Mouse (Mus musculus): ENCODE results near the gene Lrrc46. TPM values are rescaled to one million over a fixed set of nuclear protein-coding genes. Genes with fewer than 3 reads are reported as not detected.

Lrrc46 gene
- polyA plus RNA-seq (2015; fragmentation: Nextera tagmentation; extraction: Ambion mirVana): 0.72 and 1.5 TPM in 2 replicates

- WGBS: under 1% methylated on average over 48 of the region's 48 CpGs
Observed at GRCm38 (mm10) chr11:97041022-97041899, at the start of gene Lrrc46, which contains the start of gene Mrpl10. TSS of gene Lrrc46 (minus strand) at chr11:97041407. TSS of gene Mrpl10 (plus strand) at chr11:97041560.

GRCm38 (mm10) chr11:97086365-97086764 is 45.2 kb upstream of the Lrrc46 start:
- no peak for ATAC-seq (ENCODE audit: insufficient number of reproducible peaks, insufficient read depth, low FRiP score, low TSS enrichment, low read depth)
- Histone ChIP-seq H3K9ac (no peak overlapping the region), H3K9me3 (0 out of 2 replicates have a peak, but pooled peaks cover 4% of the 10 kb centered on the region), H3K36me3 (no peaks in the 10 kb centered on the region), H3K27me3 (peaks cover 13% of the 10 kb centered on the region), H3K4me1 (peaks cover 14% of the 10 kb centered on the region), H3K4me3 (no peak overlapping the region), H3K4me2 (no peak overlapping the region), H3K27ac (no peak overlapping the region)
- 73% methylated on average over 6 of the region's 6 CpGs for WGBS

More at GRCm38 (mm10) chr11:97041022-97041899, at the start of gene Lrrc46, which contains the start of gene Mrpl10:
- H3K9ac ChIP-seq: peak within 1 kb of the TSS; percentile 94
- H3K4me1 ChIP-seq: peaks cover 9% of the 10 kb centered on the region
- peaks cover 31% of the 10 kb centered on the region for H3K36me3 ChIP-seq
- no peaks in the 10 kb centered on the region for H3K27me3 ChIP-seq
- H3K9me3 ChIP-seq: no peaks in the 10 kb centered on the region
- ATAC-seq (ENCODE audit: insufficient number of reproducible peaks, insufficient read depth, low FRiP score, low TSS enrichment, low read depth): peak; percentile 73; the same call in 1 of the 2 replicates
- H3K27ac ChIP-seq: peak within 1 kb of the TSS; percentile 60
- H3K4me2 ChIP-seq: peak within 1 kb of the TSS; percentile 70
- H3K4me3 ChIP-seq: peak within 1 kb of the TSS; percentile 82

- Histone ChIP-seq H3K9ac (no peak overlapping the region), H3K4me1 (peaks cover 14% of the 10 kb centered on the region), H3K36me3 (no peaks in the 10 kb centered on the region), H3K4me3 (no peak overlapping the region), H3K27ac (no peak overlapping the region), H3K9me3 (0 out of 2 replicates have a peak, but pooled peaks cover 4% of the 10 kb centered on the region), H3K4me2 (no peak overlapping the region), H3K27me3 (peaks cover 7% of the 10 kb centered on the region; the same call in 1 of the 2 replicates)
- 85% methylated on average over 15 of the region's 15 CpGs for whole genome bisulfite sequencing
- ATAC-seq (ENCODE audit: insufficient number of reproducible peaks, insufficient read depth, low FRiP score, low TSS enrichment, low read depth): no peak
Observed at GRCm38 (mm10) chr11:97084821-97085505, 43.8 kb upstream of the Lrrc46 start.

DNA sequence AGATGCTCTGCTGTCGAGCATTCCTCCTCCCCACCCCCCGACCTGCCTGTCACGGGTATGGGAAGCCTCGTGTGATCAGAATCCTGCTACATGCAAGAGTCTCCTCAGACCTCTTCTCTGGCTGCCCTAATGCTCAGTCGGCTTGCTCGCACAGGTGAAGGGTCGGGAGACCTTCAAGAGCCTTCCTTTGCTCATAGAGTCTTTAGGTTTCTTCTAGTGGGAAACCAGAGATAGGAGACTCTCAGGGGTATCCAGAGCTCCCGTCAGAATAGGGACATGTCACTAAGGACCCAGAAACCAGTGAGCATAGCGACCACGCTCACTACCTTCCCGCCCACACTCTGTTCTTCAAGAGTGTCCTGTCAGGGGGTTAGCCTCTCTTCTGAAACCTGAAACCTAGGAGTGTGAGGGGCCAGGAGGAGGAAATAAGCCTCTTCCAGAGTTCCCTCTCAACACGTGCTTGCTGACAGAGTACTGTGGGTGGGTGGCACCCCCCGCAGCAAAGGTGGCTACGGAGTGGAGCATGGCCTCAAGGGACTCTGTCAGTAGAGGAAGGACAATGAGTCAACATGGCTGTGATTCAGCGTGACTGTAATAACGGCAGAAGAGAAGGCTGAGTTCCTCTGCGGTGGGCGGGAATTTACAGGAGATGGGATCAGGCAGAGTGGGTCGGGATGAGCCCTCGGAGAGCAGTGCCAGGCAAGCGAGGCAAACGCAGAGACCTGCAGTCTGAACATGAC is 42.4 kb upstream of the Lrrc46 start:
- Histone ChIP-seq H3K4me2 (peak overlapping the region; percentile 39), H3K4me1 (peaks cover 14% of the 10 kb centered on the region), H3K27ac (no peak overlapping the region), H3K9me3 (0 out of 2 replicates have a peak, but pooled peaks cover 1% of the 10 kb centered on the region), H3K36me3 (no peaks in the 10 kb centered on the region), H3K9ac (no peak overlapping the region), H3K4me3 (peak overlapping the region; percentile 4; the same call in 1 of the 2 replicates), H3K27me3 (peaks cover 7% of the 10 kb centered on the region; the same call in 1 of the 2 replicates)
- no peak for ATAC-seq (ENCODE audit: insufficient number of reproducible peaks, insufficient read depth, low FRiP score, low TSS enrichment, low read depth)
- WGBS: 22% methylated on average over 22 of the region's 22 CpGs

DNA sequence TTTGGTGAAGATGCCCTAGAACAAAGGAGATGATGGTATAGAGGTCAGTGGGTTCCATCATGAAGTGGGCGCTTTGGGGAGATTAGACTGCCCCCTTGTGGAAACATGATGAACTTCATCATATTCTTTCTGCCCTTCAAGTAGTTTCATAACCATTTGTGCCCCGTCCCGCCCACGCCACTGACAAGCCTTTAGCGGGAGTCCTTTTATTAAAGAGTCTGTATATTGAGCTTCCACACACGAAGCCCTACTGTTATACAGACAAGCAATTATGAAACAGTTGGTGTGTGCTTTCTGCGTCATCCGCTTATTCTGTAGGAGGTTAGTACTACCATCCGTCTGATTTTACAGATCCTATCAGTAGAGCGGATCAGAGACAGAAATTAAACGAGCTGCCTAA is 41.8 kb upstream of the Lrrc46 start:
- H3K9me3 ChIP-seq: no peaks in the 10 kb centered on the region
- H3K4me3 ChIP-seq: no peak overlapping the region
- H3K9ac ChIP-seq: no peak overlapping the region
- H3K4me1 ChIP-seq: peaks cover 14% of the 10 kb centered on the region
- no peaks in the 10 kb centered on the region for H3K36me3 ChIP-seq
- H3K27ac ChIP-seq: no peak overlapping the region
- H3K4me2 ChIP-seq: peak overlapping the region; percentile 39; the same call in 1 of the 2 replicates
- ATAC-seq (ENCODE audit: insufficient number of reproducible peaks, insufficient read depth, low FRiP score, low TSS enrichment, low read depth): no peak
- H3K27me3 ChIP-seq: peaks cover 7% of the 10 kb centered on the region; the same call in 1 of the 2 replicates
- 35% methylated on average over 11 of the region's 11 CpGs for WGBS

- no peaks in the 10 kb centered on the region for H3K9me3 ChIP-seq
- H3K9ac ChIP-seq: no peak overlapping the region
- no peak overlapping the region for H3K4me2 ChIP-seq
- no peak for ATAC-seq (ENCODE audit: insufficient number of reproducible peaks, insufficient read depth, low FRiP score, low TSS enrichment, low read depth)
- H3K4me1 ChIP-seq: peaks cover 14% of the 10 kb centered on the region
- H3K27ac ChIP-seq: no peak overlapping the region
- no peak overlapping the region for H3K4me3 ChIP-seq
- WGBS: 21% methylated on average over 9 of the region's 9 CpGs
- peaks cover 7% of the 10 kb centered on the region; the same call in 1 of the 2 replicates for H3K27me3 ChIP-seq
- no peaks in the 10 kb centered on the region for H3K36me3 ChIP-seq
Observed at GRCm38 (mm10) chr11:97080291-97080690, 39.1 kb upstream of the Lrrc46 start.

GRCm38 (mm10) chr11:97078751-97079150 is 37.5 kb upstream of the Lrrc46 start:
- Histone ChIP-seq H3K27ac (no peak overlapping the region), H3K36me3 (no peaks in the 10 kb centered on the region), H3K9me3 (no peaks in the 10 kb centered on the region), H3K27me3 (peaks cover 7% of the 10 kb centered on the region; the same call in 1 of the 2 replicates), H3K9ac (no peak overlapping the region), H3K4me2 (no peak overlapping the region), H3K4me1 (peaks cover 7% of the 10 kb centered on the region), H3K4me3 (no peak overlapping the region)
- ATAC-seq (ENCODE audit: insufficient number of reproducible peaks, insufficient read depth, low FRiP score, low TSS enrichment, low read depth): no peak
- 53% methylated on average over 4 of the region's 4 CpGs for WGBS

GRCm38 (mm10) chr11:97074235-97074634 is 33.0 kb upstream of the Lrrc46 start:
- Histone ChIP-seq H3K4me2 (no peak overlapping the region), H3K4me1 (no peaks in the 10 kb centered on the region), H3K9ac (no peak overlapping the region), H3K36me3 (no peaks in the 10 kb centered on the region), H3K27me3 (no peaks in the 10 kb centered on the region), H3K9me3 (no peaks in the 10 kb centered on the region), H3K4me3 (no peak overlapping the region), H3K27ac (no peak overlapping the region)
- ATAC-seq (ENCODE audit: insufficient number of reproducible peaks, insufficient read depth, low FRiP score, low TSS enrichment, low read depth): no peak
- 72% methylated on average over 8 of the region's 8 CpGs for WGBS

DNA sequence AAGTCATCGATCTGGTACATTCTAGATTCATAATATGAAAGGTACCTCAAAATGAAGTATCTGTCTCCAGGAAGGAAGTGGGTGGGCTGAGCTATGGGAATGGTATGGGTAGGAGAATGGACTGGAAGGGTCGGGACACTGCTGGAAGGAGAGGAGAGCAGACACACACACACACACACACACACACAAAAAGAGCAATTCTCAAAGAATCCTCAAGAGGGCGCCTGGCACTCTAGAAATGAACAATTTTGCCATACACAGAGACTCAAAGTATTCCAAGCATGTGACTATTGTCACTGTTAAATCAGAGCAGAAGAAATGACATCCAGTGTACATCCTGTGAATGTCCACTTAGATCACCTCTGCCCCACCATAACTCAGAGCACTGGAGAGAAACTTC is 31.3 kb upstream of the Lrrc46 start:
- Histone ChIP-seq H3K4me2 (no peak overlapping the region), H3K4me3 (no peak overlapping the region), H3K27ac (no peak overlapping the region), H3K9me3 (no peaks in the 10 kb centered on the region), H3K36me3 (peaks cover 5% of the 10 kb centered on the region), H3K4me1 (no peaks in the 10 kb centered on the region), H3K27me3 (no peaks in the 10 kb centered on the region), H3K9ac (no peak overlapping the region)
- ATAC-seq (ENCODE audit: insufficient number of reproducible peaks, insufficient read depth, low FRiP score, low TSS enrichment, low read depth): no peak
- WGBS: 30% methylated on average over 3 of the region's 3 CpGs

- WGBS: 77% methylated on average over 1 of the region's 1 CpGs
- Histone ChIP-seq H3K9me3 (no peaks in the 10 kb centered on the region), H3K4me3 (no peak overlapping the region), H3K27ac (no peak overlapping the region), H3K9ac (no peak overlapping the region), H3K36me3 (peaks cover 19% of the 10 kb centered on the region), H3K4me1 (no peaks in the 10 kb centered on the region), H3K27me3 (no peaks in the 10 kb centered on the region), H3K4me2 (no peak overlapping the region)
- ATAC-seq (ENCODE audit: insufficient number of reproducible peaks, insufficient read depth, low FRiP score, low TSS enrichment, low read depth): no peak
Observed at GRCm38 (mm10) chr11:97071129-97071528, 29.9 kb upstream of the Lrrc46 start.

- Histone ChIP-seq H3K9ac (no peak overlapping the region), H3K4me2 (no peak overlapping the region), H3K9me3 (no peaks in the 10 kb centered on the region), H3K36me3 (peaks cover 30% of the 10 kb centered on the region), H3K4me1 (no peaks in the 10 kb centered on the region), H3K27me3 (no peaks in the 10 kb centered on the region), H3K27ac (no peak overlapping the region), H3K4me3 (no peak overlapping the region)
- 90% methylated on average over 2 of the region's 2 CpGs for WGBS
- no peak for ATAC-seq (ENCODE audit: insufficient number of reproducible peaks, insufficient read depth, low FRiP score, low TSS enrichment, low read depth)
Observed at GRCm38 (mm10) chr11:97069770-97070169, 28.6 kb upstream of the Lrrc46 start.

All from embryonic facial prominence, embryonic 13.5 days (tissue).